Mouse (Mus musculus): ENCODE results near the gene Ssna1. TPM values are rescaled to one million over a fixed set of nuclear protein-coding genes. Genes with fewer than 3 reads are reported as not detected.
A peak's percentile ranks its signal among the peaks of the same experiment; 100 is the strongest.

The Ssna1 gene
- polyA plus RNA-seq, 1 experiment = 105 TPM

DNA sequence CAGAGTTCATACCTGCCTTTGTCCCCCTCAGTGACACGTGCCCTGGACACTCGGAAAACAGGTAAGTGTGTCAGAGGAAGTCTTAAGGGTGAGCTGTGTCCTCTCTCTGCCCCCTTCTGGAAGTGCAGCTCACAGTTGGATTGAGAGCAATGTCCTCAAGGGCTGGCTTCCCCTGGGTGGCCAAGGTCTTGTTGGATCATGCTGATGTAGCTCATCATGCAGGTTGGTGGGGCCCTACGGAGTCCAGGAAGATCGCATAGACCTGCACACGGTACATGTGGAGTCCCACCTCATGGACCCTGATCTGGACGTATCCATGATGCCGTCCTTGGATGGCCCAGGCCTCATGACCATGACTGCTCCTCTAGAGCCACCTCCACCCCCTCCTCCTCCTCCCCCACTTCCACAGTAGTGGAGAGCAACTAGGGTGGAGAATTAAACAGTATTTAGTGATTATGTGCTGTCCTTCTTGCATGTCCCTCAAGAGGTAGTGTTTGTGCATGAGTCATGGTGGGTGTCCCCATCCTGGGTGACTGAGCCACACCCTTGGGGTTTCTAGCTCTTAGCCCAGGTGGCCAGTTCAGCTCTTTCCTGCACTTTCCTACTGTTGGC lies 16.6 kb upstream of the Ssna1 start:
- TF ChIP-seq CTCF (IDR thresholded peaks at IDR 0.05; ENCODE audit: borderline replicate concordance, extremely low read depth, insufficient read depth, insufficient read length) (no peak), POLR2A (IDR thresholded peaks at IDR 0.05; ENCODE audit: borderline replicate concordance, extremely low read depth, insufficient read depth, insufficient read length, poor library complexity, severe bottlenecking) (no peak)
- DNase-seq (ENCODE audit: low read depth) = no peak

DNA sequence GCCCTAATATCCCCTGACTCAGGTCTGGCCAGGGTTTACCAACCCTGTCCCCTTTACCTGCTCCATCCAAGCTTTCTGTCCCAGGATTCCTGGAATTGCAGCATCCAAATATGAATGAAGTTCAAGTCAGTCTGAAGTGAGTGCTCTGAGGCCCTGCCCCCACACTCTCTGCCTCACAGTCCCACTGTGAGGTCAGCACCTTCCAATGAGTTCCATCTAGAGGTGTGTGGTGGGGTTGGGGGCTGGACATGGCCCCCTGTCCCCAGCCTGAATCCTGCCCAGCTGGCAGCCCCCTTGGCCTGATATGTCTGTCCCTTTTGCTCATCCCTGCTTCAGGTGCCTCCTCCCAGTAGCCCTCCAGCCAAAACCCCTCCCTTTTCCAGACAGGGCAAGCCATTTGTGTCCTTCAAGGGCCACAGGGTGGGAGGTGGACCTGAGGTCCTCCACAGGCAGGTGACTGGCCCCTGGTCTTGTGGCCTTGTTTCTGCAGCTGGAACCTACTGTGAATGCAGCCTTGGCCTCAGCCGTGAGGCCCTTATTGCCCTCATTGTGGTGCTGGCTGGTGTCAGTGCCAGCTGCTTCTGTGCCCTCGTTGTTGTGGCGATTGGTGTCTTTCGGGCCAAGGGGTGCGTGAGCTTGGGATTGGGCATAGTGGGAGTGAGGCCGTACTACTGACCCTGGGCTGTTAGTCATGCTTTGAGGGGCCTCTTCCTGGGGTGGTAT lies 15.8 kb upstream of the Ssna1 start, which contains the start of gene Tmem210:
Tmem210 (plus strand) TSS at position 219 of the 723 bp plus-strand sequence.
- no peak for TF ChIP-seq POLR2A (IDR thresholded peaks at IDR 0.05; ENCODE audit: borderline replicate concordance, extremely low read depth, insufficient read depth, insufficient read length, poor library complexity, severe bottlenecking)
- TF ChIP-seq CTCF (IDR thresholded peaks at IDR 0.05; ENCODE audit: borderline replicate concordance, extremely low read depth, insufficient read depth, insufficient read length) = no peak
- no peak for DNase-seq (ENCODE audit: low read depth)

DNA sequence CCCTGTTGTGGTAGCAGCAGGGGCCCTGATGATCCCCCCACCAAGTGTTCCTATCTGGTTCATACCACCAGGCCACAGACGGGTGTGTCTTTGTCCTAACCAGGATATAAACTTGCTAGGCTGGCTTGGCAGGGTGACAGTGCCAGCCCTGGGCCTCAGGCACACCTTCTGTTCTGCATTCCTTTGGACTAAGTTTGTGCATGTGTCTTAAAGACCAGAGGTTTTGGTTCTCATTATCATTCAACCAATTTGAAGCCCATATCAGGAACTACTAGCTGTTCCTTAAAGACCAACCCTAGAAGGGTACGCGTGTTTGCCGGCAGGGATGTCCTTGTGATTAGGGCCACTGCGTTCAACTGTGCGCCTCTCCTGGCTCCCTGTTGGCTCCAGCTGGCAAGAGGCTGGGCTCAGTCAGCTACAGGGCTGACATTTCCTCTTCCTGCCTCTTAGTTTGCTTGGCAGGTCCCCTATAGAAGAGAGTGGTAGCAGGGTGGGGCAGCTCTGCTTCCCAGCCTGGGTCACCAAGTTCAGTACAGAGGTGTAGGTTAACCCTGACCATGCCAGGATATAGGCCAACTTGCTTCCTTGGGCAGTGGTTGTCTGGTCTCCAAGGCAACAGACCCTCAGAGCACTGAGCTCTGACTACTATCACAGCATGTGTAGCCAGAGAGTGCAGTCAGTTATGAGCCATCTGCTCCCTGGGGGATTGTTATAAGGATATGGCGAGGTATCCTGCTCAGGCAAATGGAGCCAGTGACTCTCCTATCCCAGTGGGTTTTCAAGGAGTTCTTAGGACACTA lies 14.8 kb upstream of the Ssna1 start:
- TF ChIP-seq POLR2A (IDR thresholded peaks at IDR 0.05; ENCODE audit: borderline replicate concordance, extremely low read depth, insufficient read depth, insufficient read length, poor library complexity, severe bottlenecking) = no peak
- no peak for TF ChIP-seq CTCF (IDR thresholded peaks at IDR 0.05; ENCODE audit: borderline replicate concordance, extremely low read depth, insufficient read depth, insufficient read length)
- DNase-seq (ENCODE audit: low read depth) = no peak

DNA sequence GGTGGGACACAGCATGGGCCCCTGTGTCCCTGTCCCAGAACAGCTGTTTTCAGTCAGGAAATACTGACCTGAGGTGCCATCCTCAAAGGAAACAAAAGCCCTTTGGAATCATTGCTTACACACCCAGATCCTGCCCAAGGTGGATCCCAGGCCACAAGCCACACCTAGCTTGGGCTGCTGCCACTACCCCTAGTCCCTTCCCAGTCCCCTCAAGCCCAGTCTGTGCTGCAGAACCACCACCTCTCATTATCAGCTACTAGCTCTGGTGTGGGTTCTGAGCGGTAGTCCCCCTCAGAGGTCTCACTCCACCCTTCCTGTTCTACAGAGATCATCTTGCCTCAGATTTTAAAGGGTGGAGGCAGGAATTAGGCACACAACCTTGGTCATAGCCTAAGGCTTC lies 14.1 kb upstream of the Ssna1 start:
- TF ChIP-seq POLR2A (IDR thresholded peaks at IDR 0.05; ENCODE audit: borderline replicate concordance, extremely low read depth, insufficient read depth, insufficient read length, poor library complexity, severe bottlenecking) = no peak
- DNase-seq (ENCODE audit: low read depth) = no peak

DNA sequence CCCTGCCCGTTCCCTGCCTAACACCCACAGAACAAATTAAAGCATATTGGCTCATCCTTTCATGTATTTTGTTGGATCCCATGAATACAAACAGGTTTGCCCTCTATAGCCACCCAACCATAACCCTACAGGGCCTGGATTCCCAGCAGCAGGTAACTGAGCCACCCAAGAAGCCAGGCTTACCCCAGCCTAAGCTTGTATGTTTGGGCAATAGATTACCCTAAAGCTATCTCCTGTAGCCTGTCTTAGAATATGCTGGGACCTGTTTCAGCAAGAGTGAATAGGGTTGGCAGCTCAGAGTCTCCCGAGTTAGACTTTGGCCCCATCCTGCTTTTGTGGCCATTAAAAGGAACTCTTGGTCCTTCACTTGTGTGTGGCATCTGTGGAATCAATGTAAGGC lies 13.3 kb upstream of the Ssna1 start:
- no peak for DNase-seq (ENCODE audit: low read depth)

DNA sequence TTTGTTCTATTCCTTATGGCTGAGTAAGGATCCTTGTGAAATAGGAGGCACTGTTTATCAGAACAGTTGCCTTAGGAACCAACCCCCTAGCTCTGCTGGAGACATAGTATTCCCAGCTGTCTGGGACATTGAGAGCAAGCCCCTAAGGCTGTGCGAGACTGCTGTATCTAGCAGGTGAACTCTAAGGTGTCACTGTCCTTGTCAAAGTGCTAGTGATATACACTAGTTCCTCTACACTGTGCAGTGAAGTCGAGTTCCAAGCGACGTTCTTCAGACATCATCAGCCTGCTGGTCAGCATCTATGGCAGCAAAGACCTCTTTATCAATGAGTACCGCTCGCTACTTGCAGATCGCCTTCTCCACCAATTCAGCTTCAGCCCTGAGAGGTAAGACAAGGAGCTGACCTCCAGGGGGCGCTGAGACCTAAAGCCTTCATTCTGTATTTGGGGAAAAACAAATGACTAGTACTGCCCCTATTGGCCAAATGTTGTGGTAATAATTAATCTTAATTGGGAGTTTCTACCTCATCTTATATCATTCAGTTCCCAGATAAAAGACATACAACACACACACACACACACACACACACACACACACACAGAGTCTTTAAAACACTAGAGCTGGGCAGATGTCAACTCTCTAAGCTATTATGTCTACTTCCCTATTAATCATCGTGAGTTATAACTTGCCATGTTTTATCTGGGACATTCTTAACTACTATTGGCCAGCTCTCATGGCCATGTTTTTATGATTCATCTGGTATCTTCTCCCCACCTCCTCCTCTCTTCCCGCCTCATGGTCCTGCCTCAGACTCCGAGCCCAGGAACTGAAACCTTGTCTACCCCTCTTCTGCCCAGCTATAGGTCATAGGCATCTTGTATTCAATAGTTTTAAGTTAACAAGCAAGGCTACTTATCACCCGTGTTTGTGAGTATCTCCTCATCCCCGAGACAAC lies 7.0 kb upstream of the Ssna1 start:
- no peak for TF ChIP-seq POLR2A (IDR thresholded peaks at IDR 0.05; ENCODE audit: borderline replicate concordance, extremely low read depth, insufficient read depth, insufficient read length, poor library complexity, severe bottlenecking)
- TF ChIP-seq CTCF (IDR thresholded peaks at IDR 0.05; ENCODE audit: borderline replicate concordance, extremely low read depth, insufficient read depth, insufficient read length) = peak; percentile 78; the same call in 1 of the 2 replicates
- DNase-seq (ENCODE audit: low read depth) = peak; percentile 88

More for the DNA sequence above, 13.3 kb upstream of the Ssna1 start:
- TF ChIP-seq CTCF (IDR thresholded peaks at IDR 0.05; ENCODE audit: borderline replicate concordance, extremely low read depth, insufficient read depth, insufficient read length) (no peak), POLR2A (IDR thresholded peaks at IDR 0.05; ENCODE audit: borderline replicate concordance, extremely low read depth, insufficient read depth, insufficient read length, poor library complexity, severe bottlenecking) (no peak)

DNA sequence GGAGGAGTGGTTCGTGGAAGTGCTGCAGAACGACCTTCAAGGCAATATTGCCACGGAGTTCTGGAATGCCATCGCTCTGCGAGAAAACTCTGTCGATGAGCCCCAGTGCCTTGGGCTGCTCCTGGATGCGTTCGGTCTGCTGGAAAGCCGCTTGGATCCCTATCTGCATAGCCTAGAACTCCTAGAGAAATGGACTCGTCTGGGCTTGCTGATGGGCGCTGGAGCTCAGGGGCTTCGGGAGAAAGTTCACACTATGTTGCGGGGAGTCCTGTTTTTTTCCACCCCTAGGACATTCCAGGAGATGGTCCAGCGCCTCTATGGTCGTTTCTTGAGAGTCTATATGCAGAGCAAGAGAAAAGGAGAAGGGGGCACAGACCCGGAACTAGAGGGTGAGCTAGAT lies 772 bp upstream of the Ssna1 start:
- TF ChIP-seq CTCF (IDR thresholded peaks at IDR 0.05; ENCODE audit: borderline replicate concordance, extremely low read depth, insufficient read depth, insufficient read length) (no peak), POLR2A (IDR thresholded peaks at IDR 0.05; ENCODE audit: borderline replicate concordance, extremely low read depth, insufficient read depth, insufficient read length, poor library complexity, severe bottlenecking) (no peak)

DNA sequence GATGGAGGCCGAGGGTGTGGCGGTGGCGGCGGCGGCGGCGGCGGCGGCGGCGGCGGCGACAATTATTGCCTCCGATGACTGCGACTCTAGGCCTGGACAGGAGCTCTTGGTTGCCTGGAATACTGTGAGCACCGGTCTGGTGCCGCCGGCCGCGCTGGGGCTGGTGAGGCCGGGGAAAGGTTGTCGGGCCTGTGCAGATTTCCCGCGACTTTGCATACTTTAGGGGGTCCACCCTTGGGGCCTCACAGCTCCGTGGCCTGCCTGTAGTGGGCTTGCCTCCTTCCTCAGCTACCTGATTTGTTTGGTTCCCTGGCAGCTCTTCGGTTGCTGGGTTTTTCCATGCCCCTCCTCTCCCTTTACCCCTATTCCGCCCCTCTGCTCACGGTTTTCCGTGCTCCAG lies 277 bp upstream of the Ssna1 start:
- no peak for DNase-seq (ENCODE audit: low read depth)
- TF ChIP-seq CTCF (IDR thresholded peaks at IDR 0.05; ENCODE audit: borderline replicate concordance, extremely low read depth, insufficient read depth, insufficient read length) = no peak
- no peak for TF ChIP-seq POLR2A (IDR thresholded peaks at IDR 0.05; ENCODE audit: borderline replicate concordance, extremely low read depth, insufficient read depth, insufficient read length, poor library complexity, severe bottlenecking)

More for the DNA sequence above, 772 bp upstream of the Ssna1 start:
- DNase-seq (ENCODE audit: low read depth) = no peak

DNA sequence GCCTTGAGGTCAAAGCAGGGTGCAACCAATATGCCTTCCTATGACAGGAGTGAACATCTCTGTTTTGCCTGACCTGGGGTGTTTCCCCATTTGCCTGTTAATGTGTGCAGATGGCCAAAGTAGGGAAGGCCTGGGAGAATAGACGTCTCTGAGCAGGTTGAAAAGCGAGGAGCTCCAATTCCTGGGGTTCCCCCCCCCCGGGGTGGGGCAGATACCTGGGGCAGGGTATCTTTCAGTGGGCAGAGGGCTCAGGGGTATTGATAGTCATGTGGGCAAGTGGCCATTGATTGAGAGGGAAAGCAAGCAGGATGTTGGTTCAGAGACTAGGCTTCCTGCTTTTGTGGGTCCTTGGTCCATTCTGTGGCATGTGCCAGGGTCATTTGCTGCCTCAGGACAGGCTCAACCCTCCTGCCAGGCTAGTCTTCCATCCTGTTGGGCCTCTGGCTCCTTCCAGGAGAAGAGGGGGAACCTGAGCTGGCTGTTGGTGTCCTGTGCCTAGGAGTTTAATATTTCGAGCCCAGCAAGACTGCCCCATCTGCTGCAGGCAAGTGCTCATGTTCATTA lies 4.4 kb downstream of the Ssna1 start:
- TF ChIP-seq CTCF (IDR thresholded peaks at IDR 0.05; ENCODE audit: borderline replicate concordance, extremely low read depth, insufficient read depth, insufficient read length) (no peak), POLR2A (IDR thresholded peaks at IDR 0.05; ENCODE audit: borderline replicate concordance, extremely low read depth, insufficient read depth, insufficient read length, poor library complexity, severe bottlenecking) (no peak)
- DNase-seq (ENCODE audit: low read depth) = no peak

DNA sequence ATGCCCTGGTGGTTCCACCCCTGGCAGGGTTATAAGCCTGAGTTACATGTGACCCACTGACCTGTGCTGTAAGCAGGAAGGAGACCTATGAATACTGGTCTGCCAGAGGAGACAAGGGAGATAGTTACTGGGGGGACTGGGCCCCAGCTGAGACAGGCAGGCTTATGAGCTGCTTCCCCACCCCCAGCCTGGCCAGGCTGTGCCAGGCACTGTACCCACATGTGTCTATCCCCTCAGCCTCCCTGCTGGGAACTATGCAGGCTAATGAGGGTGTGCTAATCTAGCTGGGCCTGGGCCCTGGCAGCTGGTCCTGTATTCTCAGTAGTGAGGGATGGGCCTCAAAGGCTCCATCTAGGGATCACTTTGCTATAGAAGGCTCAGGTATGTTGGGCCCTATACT lies 5.0 kb downstream of the Ssna1 start:
- DNase-seq (ENCODE audit: low read depth) = peak; percentile 61
- TF ChIP-seq POLR2A (IDR thresholded peaks at IDR 0.05; ENCODE audit: borderline replicate concordance, extremely low read depth, insufficient read depth, insufficient read length, poor library complexity, severe bottlenecking) = no peak
- TF ChIP-seq CTCF (IDR thresholded peaks at IDR 0.05; ENCODE audit: borderline replicate concordance, extremely low read depth, insufficient read depth, insufficient read length) = no peak

Measured in brain, embryonic 14.5 days (tissue).